Mouse (Mus musculus) subcutaneous adipose tissue, adult 2 months (tissue): Measurements from ENCODE around the gene Rictor. TPM values are rescaled to one million over a fixed set of nuclear protein-coding genes. Genes with fewer than 3 reads are reported as not detected.

Experiments
- polyA plus RNA-seq: library from polyadenylated mRNA; depleted of rRNA; stranded (reverse); fragments of >200 nt; gene quantifications from 2 replicates; pipeline ENCODE4 v1.2.3, GENCODE M21; 2012; ENCODE audit warnings: low replicate concordance; rRNA removed

Rictor gene
- polyA plus RNA-seq: 6.9 and 9.7 TPM in 2 replicates

GRCm38 (mm10) chr15:6707936-6708525 lies at the start of gene Rictor:
TSS of gene Rictor (plus strand) at chr15:6708379.

Other genes with a start within 250 kb of the Rictor start
- gene Fyb, start 185.5 kb upstream of the Rictor start, polyA plus RNA-seq: 34.8 and 37.8 TPM in 2 replicates
- gene Osmr, start 166.6 kb downstream of the Rictor start, polyA plus RNA-seq: 12.6 and 24.4 TPM in 2 replicates